Mouse (Mus musculus) E14TG2a.4 (cell line): ENCODE data around the gene Mgst3.

Experiments used
- CTCF ChIP-seq: conservative IDR thresholded peaks from 2 replicates; pipeline ENCODE4 v1.5.1; 2014; ENCODE audit warnings: low read length
- NANOG ChIP-seq: IDR thresholded peaks from 2 replicates; pipeline ENCODE4 v1.6.1; 2014; ENCODE audit warnings: borderline replicate concordance, low read length, mixed read lengths
- POU5F1 ChIP-seq: IDR thresholded peaks from 2 replicates; pipeline ENCODE4 v1.6.1; 2014; ENCODE audit warnings: low read length, borderline replicate concordance

DNA sequence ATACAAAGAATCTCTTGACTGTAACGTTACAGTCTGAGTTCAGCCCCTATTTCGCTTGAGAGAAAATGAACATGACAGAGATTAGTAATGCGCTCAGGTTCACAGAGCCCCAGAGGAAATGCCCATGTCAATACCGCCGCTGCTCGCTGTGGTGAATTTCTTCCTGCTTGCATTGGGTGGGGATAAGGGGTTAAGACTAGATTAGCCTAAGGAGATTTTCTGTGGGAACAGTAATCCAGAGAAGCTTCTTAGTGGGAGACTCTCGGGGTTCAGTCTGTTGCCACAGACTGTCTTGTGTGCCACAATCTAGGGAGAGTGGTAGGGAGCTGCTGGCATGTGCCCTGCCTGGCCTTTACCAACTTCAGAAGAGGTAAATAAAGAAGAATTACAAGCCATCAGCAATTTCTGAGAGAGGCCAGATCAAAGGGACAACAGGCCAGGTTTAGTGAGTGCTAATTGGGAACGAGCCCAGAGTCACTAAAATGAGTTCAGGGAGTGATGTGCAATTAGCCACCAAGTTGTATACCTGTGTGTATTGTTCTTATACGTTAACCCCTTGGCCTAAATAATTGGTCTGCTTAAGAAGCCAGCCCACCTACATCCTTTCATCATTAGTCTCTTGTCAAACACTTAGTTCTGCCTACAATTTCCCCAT, 44.7 kb upstream of the Mgst3 start:
- TF ChIP-seq CTCF (no peak), POU5F1 (no peak), NANOG (no peak)
